Mouse (Mus musculus) C2C12 (cell line): ENCODE data around the gene Atp6v0d1.

Experiments used
- CTCF ChIP-seq: IDR thresholded peaks from one replicate; pipeline ENCODE4 v1.5.1; 2011; ENCODE audit not compliant: control insufficient read depth, insufficient read depth, insufficient read length
- MAX ChIP-seq: IDR thresholded peaks from one replicate; pipeline ENCODE4 v1.6.1; 2011; ENCODE audit warnings: mild to moderate bottlenecking, control low read depth
- USF1 ChIP-seq: IDR thresholded peaks from one replicate; pipeline ENCODE4 v1.6.1; 2011; ENCODE audit warnings: low read depth, mild to moderate bottlenecking, control low read depth, moderate library complexity

DNA sequence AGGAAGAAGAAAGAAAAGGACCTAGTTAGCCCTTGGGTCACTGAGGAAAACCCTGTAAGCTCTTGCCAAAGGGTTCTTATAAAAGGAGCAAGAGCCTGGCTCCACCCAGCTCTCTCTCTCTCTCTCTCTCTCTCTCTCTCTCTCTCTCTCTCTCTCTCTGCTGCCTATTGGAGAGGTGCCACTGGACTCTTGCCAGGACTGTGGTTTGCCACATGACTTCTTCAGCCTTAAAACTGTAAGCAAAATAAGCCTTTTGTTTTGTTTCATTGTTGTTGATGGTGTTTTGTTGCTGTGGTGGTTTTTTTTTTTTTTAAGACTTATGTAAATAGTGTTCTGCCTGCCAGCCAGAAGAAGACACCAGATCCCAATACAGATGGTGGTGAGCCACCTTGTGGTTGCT lies 7.6 kb upstream of the Atp6v0d1 start:
- TF ChIP-seq CTCF (no peak), MAX (no peak), USF1 (no peak)
